Mouse (Mus musculus) hindbrain, embryonic 10.5 days (tissue): ENCODE results near the gene Rnf25. TPM values are rescaled to one million over a fixed set of nuclear protein-coding genes. Genes with fewer than 3 reads are reported as not detected.

Experiments used
- DNase-seq: peaks from one replicate; pipeline ENCODE4 v3.0.0-alpha.2; 2017; ENCODE audit warnings: low spot score
- H3K27ac ChIP-seq: fragments of 300-500 bp; sonication (generic); 2 replicates; pipeline ENCODE4 v1.5.1; 2016; ENCODE audit warnings: mild to moderate bottlenecking, moderate library complexity
- H3K27me3 ChIP-seq: fragments of 300-500 bp; sonication (generic); 2 replicates; pipeline ENCODE4 v1.6.1; 2016; ENCODE audit warnings: mild to moderate bottlenecking; ENCODE audit not compliant: poor library complexity, insufficient read depth, severe bottlenecking
- H3K36me3 ChIP-seq: fragments of 300-500 bp; sonication (generic); 2 replicates; pipeline ENCODE4 v1.6.1; 2016; ENCODE audit warnings: mild to moderate bottlenecking, moderate library complexity
- H3K4me1 ChIP-seq: fragments of 300-500 bp; sonication (generic); replicated peaks from 2 replicates; pipeline ENCODE4 v1.6.1; 2016; ENCODE audit warnings: mild to moderate bottlenecking
- H3K4me3 ChIP-seq: fragments of 300-500 bp; sonication (generic); 2 replicates; pipeline ENCODE4 v1.5.1; 2016; ENCODE audit warnings: mild to moderate bottlenecking, moderate library complexity
- H3K9me3 ChIP-seq: fragments of 300-500 bp; sonication (generic); 2 replicates; pipeline ENCODE4 v1.6.1; 2016; ENCODE audit warnings: mild to moderate bottlenecking, moderate library complexity
- WGBS: fragments of 180-500 bp; shearing (Covaris S2); methylation state at CpG from one replicate; pipeline ENCODE4 v1.1.7; 2016; 5-methylcytosine and 5-hydroxymethylcytosine counted together
- polyA plus RNA-seq: library from polyadenylated mRNA; unstranded; fragments of >200 nt; fragmentation: Nextera tagmentation; extraction: Ambion mirVana; gene quantifications from 2 replicates; pipeline ENCODE4 v1.2.1, GENCODE M21; 2016

Gene Rnf25
- polyA plus RNA-seq, 1 experiment from 2014 or later: 33.0 TPM

GRCm38 (mm10) chr1:74582621-74583020, 18.6 kb downstream of the Rnf25 start:
- Histone ChIP-seq H3K36me3 (peaks cover 67% of the 10 kb centered on the region), H3K9me3 (no peaks in the 10 kb centered on the region), H3K4me1 (peaks cover 17% of the 10 kb centered on the region), H3K4me3 (no peak overlapping the region), H3K27ac (no peak overlapping the region), H3K27me3 (no peaks in the 10 kb centered on the region)
- no peak for DNase-seq
- 76% methylated on average over 3 of the region's 3 CpGs for WGBS

- H3K36me3 ChIP-seq: peaks cover 98% of the 10 kb centered on the region
- WGBS: 91% methylated on average over 29 of the region's 29 CpGs
Observed at GRCm38 (mm10) chr1:74569739-74570719, 31.2 kb downstream of the Rnf25 start.

GRCm38 (mm10) chr1:74565834-74566233, 35.4 kb downstream of the Rnf25 start:
- H3K4me3 ChIP-seq: no peak overlapping the region
- WGBS: 72% methylated on average over 6 of the region's 6 CpGs
- H3K27ac ChIP-seq: no peak overlapping the region
- no peak for DNase-seq
- H3K27me3 ChIP-seq: no peaks in the 10 kb centered on the region
- H3K36me3 ChIP-seq: peaks cover 81% of the 10 kb centered on the region
- H3K4me1 ChIP-seq: no peaks in the 10 kb centered on the region
- no peaks in the 10 kb centered on the region for H3K9me3 ChIP-seq

More at GRCm38 (mm10) chr1:74569739-74570719, 31.2 kb downstream of the Rnf25 start:
- H3K27me3 ChIP-seq: no peaks in the 10 kb centered on the region
- H3K27ac ChIP-seq: no peak overlapping the region
- no peaks in the 10 kb centered on the region for H3K4me1 ChIP-seq
- no peak for DNase-seq
- no peak overlapping the region for H3K4me3 ChIP-seq
- no peaks in the 10 kb centered on the region for H3K9me3 ChIP-seq

GRCm38 (mm10) chr1:74559061-74559460, 42.1 kb downstream of the Rnf25 start:
- H3K36me3 ChIP-seq: peaks cover 15% of the 10 kb centered on the region

GRCm38 (mm10) chr1:74544184-74544583, 57.0 kb downstream of the Rnf25 start, which contains the start of gene Usp37:
Usp37 (minus strand) TSS chr1:74544284.
- Histone ChIP-seq H3K9me3 (no peaks in the 10 kb centered on the region), H3K36me3 (no peaks in the 10 kb centered on the region), H3K4me1 (peaks cover 21% of the 10 kb centered on the region), H3K4me3 (no peak within 1 kb of the TSS), H3K27me3 (no peaks in the 10 kb centered on the region), H3K27ac (0 out of 2 replicates have a peak within 1 kb of the TSS, but pooled peaks have one; percentile 8)
- no peak for DNase-seq
- 44% methylated on average over 4 of the region's 4 CpGs for WGBS

More at GRCm38 (mm10) chr1:74559061-74559460, 42.1 kb downstream of the Rnf25 start:
- Histone ChIP-seq H3K27me3 (no peaks in the 10 kb centered on the region), H3K4me1 (no peaks in the 10 kb centered on the region), H3K4me3 (no peak overlapping the region), H3K27ac (no peak overlapping the region), H3K9me3 (no peaks in the 10 kb centered on the region)
- 89% methylated on average over 5 of the region's 5 CpGs for WGBS
- DNase-seq: no peak

Other genes with a start within 250 kb of the Rnf25 start
- 0.37 and 1.4 TPM in 2 replicates for gene Catip, start 239.3 kb downstream of the Rnf25 start, polyA plus RNA-seq
- 1.8 and 3.0 TPM in 2 replicates for gene Slc11a1, start 226.2 kb downstream of the Rnf25 start, polyA plus RNA-seq
- gene Ctdsp1, start 209.9 kb downstream of the Rnf25 start, polyA plus RNA-seq: 34.3 and 35.7 TPM in 2 replicates
- 0.21 and 0.24 TPM in 2 replicates for gene Vil1, start 192.0 kb downstream of the Rnf25 start, polyA plus RNA-seq
- 84.6 and 100 TPM in 2 replicates for gene Cnot9, start 95.3 kb downstream of the Rnf25 start, polyA plus RNA-seq
- gene Plcd4, start 58.5 kb downstream of the Rnf25 start, polyA plus RNA-seq: 1.1 and 1.3 TPM in 2 replicates
- gene Usp37, start 57.1 kb downstream of the Rnf25 start, polyA plus RNA-seq: 34.0 and 45.5 TPM in 2 replicates
- 8.7 and 9.6 TPM in 2 replicates for gene Zfp142, start 13.2 kb downstream of the Rnf25 start, polyA plus RNA-seq
- gene Bcs1l, start 13.1 kb downstream of the Rnf25 start, polyA plus RNA-seq: 17.4 and 19.4 TPM in 2 replicates
- 15.3 and 21.8 TPM in 2 replicates for gene Stk36, start within 50 bp of the Rnf25 start, polyA plus RNA-seq
- gene Ttll4, start 60.3 kb upstream of the Rnf25 start, polyA plus RNA-seq: 35.7 and 48.5 TPM in 2 replicates
- gene Cyp27a1, start 112.2 kb upstream of the Rnf25 start, polyA plus RNA-seq: 7.4 and 8.4 TPM in 2 replicates
- 0.12 TPM in 1 of 2 replicates, not detected in the other for gene Prkag3, start 147.8 kb upstream of the Rnf25 start, polyA plus RNA-seq
- gene Wnt6, start 170.5 kb upstream of the Rnf25 start, polyA plus RNA-seq: 15.5 and 18.2 TPM in 2 replicates
- gene Wnt10a, start 190.1 kb upstream of the Rnf25 start, polyA plus RNA-seq: 0.87 and 1.6 TPM in 2 replicates